Mouse (Mus musculus): Measurements from ENCODE around the gene Tmem211. TPM values are rescaled to one million over a fixed set of nuclear protein-coding genes. Genes with fewer than 3 reads are reported as not detected.
A peak's percentile ranks its signal among the peaks of the same experiment; 100 is the strongest.

The Tmem211 gene
- total RNA-seq (2015; ENCODE audit: low replicate concordance), result not detected in 2 replicates
- total RNA-seq (2017; ENCODE audit: low replicate concordance), result not detected in 2 replicates

DNA sequence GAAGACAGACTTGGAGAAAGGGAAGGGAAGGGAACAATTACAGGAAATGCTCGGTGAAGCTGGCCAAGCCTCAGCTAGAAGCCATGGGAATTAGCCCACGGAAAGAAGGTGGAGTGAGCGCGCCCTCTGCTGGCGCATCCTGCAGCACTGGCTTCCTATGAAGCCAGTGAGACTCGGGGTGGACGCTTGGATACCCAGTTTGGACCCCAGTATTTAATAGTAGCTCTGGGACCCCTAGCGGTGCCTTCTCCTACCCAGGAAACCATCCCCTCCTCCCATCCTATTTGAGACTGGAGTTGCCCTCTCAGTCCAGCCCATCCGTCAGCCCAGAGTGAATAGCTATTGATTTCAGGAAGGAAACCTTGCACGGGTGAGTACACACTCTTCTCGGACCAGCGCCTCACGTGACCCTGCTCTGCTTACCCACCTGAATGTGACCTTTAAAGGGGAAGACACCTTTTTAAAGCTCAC lies at the start of gene Tmem211:
TSS of gene Tmem211 (plus strand) at position 278 of the 471 bp plus-strand sequence.
- ATAC-seq (replicated peaks; ENCODE audit: low FRiP score, poor library complexity, severe bottlenecking), result no peak

DNA sequence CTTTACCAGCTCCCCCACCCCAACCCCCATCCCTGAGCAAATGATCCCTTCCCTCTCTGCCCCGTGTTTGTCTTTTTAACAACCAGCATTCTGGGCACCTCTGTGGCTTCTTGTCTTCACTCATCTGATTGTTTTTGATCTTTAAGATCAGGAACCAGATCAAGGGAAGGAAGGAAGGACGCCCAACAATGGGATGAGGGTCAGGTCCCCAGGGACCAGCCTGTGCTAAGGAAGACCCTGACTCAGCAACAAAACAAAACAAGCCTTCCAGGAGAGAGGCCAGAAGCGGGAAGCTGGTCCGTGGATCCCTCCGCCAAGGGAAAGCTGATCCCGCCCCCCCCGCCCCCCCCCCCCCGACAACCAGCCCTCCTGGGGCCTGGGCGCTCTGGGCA lies 47.3 kb upstream of the Tmem211 start:
- ATAC-seq (replicated peaks; ENCODE audit: low FRiP score, poor library complexity, severe bottlenecking), result no peak

DNA sequence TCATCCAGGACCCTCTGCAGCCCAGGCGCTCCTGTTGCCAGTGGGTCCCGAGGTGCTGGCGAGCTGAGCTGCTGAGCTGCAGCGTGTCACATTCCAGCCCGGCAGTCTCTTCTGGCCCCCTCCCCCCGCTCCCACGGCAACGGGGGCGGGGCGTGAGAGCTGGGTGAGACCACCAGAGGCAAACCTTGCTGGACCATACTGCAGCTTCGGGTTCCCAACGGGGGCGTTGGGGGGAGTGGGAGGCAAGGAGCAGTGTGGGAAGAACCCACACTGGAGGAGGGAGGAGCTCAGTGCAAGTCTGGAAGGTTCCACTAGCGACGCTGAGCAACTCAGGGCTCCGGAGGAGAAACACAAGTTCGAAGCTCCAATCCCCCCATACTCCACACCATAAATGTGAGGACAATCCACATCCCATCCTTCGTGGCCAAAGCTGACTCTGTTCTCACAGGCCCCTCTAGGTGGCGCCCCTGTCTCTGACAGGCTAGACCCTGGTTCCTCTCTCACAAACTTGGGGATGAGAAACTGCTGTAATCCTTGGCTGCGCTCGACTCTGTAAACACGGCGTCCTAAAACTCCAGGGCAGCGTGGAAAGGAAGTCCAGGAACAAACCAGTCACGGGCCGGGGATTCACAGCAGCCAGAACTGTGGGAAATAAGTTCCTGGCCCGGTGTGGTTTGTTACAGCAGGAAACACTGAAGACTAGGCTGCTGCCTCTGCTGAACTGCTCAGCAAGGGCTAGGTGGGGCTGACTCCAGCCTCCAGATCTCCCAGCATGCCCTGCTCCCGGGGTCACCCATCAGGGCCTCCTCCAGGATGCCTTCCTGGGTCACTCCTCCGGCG lies 46.6 kb upstream of the Tmem211 start:
- ATAC-seq (replicated peaks; ENCODE audit: low FRiP score, poor library complexity, severe bottlenecking), result peak; percentile 72

DNA sequence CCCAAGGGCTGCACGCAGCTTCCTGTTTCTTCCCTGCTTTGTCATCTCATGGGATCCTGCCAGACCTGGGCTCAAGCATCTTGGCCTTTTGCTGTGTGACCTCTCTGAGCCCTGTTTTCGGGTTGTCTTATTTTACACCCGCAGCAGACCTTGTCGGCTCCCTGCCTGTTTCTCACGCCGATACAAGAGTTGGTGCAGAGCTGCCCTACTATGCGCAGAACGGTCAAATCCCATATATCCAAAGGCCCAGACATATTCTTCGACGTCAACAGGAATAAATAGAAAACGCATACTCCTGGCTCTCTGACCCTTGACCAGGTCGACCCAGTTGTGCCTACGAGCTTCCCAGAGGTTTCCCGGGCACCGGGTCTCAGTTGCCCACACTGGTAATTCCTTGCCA lies 46.0 kb upstream of the Tmem211 start:
- ATAC-seq (replicated peaks; ENCODE audit: low FRiP score, poor library complexity, severe bottlenecking), result no peak

DNA sequence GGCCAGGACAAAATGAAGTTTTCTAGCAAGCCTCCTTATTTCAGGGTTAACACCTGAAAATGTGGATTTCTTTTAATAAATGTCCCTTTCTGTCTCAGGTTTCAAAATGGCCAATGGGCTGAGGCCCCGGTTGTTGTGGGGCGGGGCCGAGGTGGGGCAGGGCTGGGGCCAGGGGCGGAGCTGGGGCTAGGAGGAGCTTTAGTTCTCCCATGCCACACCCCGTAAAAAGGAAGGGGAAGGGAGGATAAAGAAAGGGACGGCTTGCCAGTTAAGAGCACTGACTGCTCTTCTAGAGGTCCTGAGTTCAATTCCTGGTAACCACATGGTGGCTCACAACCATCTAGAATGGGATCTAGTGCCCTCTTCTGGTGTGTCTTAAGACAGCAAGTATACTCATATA lies 45.3 kb upstream of the Tmem211 start:
- ATAC-seq (replicated peaks; ENCODE audit: low FRiP score, poor library complexity, severe bottlenecking), result no peak

DNA sequence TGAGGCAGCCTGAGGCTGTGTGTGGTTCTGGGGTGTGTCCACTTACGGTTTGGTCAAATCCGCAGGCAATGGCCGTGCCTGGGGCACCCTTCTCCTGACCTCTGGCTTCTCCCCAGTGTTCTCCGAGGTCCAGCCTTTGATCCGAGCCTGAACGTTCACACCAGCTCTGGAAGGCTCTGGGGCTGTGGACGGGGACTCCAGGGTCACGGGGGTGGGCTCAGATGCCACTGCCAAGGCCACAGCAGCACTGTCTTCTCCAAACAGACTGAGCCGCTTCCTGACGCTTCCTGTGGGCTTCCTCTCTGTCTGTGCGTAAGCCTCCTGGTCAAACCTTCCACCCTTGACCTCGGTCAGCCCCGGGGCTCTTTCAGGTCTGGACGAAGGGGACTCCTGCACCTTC lies 36.2 kb upstream of the Tmem211 start:
- ATAC-seq (replicated peaks; ENCODE audit: low FRiP score, poor library complexity, severe bottlenecking), result no peak

DNA sequence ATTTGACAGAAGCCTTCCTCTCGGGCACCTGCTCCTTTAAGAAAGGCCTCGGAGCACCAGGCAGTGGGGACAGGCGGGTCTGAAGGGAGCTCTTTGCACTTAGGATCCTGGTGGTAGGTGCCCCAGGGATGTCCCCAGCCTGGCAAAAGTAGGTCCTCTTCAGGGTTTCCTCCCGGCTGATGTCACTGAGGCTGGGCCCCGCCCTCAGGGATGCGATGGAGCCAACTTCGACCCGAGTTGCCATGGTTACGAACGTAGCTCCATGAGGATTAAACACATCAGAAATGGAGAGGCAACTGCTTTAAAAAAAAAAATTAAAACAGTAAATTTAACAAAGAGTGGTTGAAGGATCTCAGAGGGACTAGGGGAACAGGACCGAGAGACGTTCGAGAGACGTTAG lies 34.8 kb upstream of the Tmem211 start:
- no peak for ATAC-seq (replicated peaks; ENCODE audit: low FRiP score, poor library complexity, severe bottlenecking)

DNA sequence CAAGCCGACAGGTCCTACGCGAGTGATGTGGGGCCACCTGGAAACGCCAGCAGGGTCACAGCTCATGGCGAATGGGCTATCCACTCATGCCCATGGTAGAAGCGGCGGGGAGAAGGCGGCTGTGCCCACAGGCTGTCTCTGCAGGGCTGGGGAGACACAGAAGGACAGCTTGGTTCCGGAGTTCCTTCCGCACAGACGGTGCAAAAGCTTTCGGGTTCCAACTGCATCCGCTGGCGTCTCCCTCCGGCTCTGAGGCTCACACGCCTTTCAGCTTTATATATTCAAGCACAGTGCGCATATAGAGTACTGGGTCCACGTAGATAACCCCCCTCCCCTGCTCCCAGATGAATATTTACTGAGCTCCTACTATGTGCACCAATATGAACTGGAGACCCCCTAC lies 32.9 kb upstream of the Tmem211 start:
- no peak for ATAC-seq (replicated peaks; ENCODE audit: low FRiP score, poor library complexity, severe bottlenecking)

DNA sequence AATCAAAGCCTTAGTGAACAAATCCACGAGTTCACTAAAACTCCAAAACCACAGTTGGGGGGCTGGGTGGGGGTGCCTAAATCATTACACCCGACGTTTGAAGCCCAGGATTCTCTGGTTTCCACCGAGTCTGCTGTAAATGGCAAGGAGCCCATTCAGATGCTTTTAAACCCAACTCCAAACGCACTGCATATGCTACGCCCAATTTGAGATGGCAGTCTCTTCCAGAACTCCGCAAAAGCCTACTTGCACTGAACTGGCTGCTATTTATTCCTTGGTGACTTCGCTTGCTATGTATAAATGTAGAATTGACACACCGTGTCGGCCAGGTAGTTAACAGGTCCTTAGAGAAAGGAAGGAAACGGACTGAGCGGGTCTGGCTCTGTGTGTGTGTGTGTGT lies 31.3 kb upstream of the Tmem211 start:
- no peak for ATAC-seq (replicated peaks; ENCODE audit: low FRiP score, poor library complexity, severe bottlenecking)

DNA sequence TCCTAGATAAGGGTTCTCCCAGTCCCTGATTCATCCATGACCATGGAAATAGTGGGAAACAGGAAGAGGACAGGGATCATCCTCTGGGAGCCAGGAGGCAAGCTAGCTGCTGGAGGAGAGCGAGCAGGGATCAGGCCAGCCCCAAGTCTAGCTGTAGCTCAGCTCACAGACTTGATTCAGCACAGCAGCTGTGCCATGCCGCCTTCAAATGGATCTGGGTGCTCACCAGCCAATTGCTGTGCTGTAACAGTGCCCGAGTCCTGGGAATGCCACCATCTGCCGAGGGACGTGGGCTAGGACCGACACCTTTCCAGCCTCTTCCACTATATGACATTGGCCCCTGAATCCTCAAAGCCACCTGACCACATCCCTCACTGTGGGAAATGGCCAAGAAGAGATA lies 30.8 kb upstream of the Tmem211 start:
- ATAC-seq (replicated peaks; ENCODE audit: low FRiP score, poor library complexity, severe bottlenecking), result no peak

DNA sequence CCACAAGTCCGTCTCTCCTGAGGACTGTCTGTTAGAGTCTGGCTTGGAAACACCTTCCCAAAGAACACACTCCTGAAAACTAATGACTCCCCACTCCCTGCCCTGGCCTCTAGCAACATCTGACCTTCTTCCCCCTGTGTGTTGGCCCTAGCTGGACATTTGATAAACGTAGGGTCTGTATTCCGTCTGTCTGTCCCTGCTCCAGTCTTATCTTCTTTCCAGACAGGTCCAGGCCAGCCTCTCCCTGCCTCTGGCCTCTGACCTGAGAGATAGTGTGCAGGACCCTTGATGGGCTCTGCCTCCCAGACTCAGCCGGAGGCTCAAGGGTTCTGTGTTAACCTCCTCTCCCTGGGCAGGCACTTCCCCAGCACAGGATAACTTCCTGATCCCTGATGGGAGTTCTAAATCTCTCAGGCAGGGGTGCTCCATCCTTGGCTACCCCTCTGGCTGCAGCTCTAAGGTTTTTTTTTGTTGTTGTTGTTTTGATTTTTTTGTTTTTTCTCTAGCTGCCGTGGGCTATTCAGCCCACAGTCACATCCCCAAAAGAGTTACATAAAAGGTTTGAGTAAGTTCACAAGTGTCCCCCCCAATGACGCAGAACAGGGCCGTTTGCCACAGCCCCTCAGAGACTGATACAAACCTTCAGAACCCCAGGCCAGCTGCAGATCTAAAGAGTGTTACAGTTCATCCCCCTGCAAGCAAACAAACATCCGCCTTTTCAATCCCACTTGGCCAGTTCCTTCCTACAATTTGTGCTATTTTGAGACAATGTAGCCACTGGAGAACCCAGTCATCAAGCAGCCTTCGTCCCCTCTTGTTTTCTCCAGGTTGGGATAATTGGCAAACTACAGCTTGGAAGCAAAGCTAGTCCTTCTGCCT lies 29.6 kb upstream of the Tmem211 start:
- no peak for ATAC-seq (replicated peaks; ENCODE audit: low FRiP score, poor library complexity, severe bottlenecking)

DNA sequence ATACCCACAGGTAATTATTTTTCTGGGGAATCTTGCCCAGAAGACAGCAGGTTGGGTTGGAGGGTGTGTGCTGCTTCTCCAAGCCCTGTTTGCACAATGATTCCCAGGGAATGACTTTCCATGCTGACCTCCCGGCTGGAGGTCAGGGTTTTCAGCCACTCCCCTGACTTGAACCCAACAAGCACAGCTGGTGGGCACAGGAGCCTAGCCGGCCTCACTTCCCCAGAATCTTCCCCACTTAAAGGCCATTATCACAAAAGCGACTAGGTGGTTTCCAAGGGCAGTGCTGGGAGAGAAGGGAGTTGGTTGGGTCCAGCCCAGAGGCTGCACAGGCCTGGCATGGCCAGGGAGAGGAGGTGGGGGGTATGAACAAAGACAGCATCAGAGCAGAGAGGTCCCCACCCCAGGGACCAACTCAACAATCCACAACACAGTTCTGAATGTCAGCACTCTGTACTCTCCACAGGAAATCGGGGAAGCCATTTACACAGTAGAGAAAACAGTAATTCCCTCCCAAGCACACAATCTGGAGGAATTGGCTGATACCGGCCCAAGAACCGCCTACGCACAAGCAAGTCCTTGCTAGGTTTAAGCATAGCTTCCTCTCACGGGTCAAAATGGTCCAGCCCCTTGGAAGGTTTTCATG lies 27.5 kb upstream of the Tmem211 start:
- ATAC-seq (replicated peaks; ENCODE audit: low FRiP score, poor library complexity, severe bottlenecking), result no peak

DNA sequence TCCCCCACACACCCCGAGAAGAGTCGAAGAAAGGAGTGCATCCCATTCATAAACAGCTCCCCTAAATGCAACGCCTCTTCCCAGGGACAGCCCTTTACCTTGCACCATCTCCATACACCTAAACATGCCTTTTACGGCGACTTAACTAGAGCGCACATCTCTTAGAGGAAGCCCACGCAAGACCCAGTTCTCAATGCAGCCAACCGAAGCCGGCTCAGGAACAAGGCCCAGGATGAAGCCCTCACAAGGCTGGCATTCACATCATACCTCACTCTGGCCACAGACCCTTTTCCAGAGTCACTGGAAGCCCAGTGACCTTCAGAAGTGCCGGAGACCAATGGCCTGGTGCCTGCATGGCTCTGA lies 27.0 kb upstream of the Tmem211 start:
- no peak for ATAC-seq (replicated peaks; ENCODE audit: low FRiP score, poor library complexity, severe bottlenecking)

DNA sequence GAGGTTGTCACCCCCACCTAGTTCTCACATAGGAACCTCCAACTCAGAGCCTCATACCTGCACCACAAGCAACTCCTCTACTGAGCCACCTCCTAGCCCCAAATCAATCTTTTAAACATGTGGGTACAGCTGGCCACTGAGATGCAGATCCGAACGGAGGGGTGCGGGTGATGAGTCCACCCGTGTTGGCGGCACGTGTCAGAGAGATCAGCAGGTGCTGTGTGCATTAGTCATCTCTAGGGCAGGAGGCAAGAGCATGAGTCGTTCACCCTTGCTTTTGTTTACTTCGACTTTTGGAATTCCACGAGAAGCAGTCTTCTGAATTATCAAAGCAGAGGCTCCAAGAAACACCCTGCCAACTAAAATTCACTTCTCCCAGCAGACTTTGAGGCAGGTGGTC lies 22.5 kb upstream of the Tmem211 start:
- ATAC-seq (replicated peaks; ENCODE audit: low FRiP score, poor library complexity, severe bottlenecking), result no peak

DNA sequence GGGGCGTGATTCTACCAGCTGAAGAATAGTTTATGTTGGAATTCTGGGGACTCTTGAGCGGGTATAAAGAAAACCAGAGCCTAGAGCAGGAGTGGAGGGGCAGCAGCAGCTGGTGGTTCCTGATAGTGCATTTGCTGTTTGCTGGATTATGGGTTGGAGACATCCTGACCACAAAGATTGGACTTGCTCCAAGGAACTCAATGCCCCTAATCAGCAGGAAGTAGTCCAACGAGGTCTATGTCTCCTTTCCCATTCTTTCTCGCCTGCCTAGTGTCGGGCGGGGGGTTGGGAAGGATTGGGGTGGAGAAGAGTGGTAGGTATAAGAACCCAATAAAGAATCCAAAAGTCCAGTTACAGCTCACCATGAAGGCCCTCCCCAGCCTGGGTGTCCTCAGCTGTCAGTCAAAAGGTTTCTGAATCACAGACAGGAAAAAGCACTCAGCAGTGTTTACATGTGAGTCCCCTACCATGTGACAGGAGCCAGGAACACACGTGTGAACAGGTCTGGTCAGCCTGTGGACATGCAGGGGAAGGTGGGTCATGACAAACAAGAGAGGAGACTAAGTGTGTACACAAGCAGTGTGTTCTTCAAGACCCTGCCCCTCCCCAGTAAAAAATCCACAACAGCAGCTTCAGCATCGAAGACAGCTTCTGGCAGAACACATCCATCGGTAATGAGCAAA lies 19.9 kb upstream of the Tmem211 start:
- ATAC-seq (replicated peaks; ENCODE audit: low FRiP score, poor library complexity, severe bottlenecking), result no peak

DNA sequence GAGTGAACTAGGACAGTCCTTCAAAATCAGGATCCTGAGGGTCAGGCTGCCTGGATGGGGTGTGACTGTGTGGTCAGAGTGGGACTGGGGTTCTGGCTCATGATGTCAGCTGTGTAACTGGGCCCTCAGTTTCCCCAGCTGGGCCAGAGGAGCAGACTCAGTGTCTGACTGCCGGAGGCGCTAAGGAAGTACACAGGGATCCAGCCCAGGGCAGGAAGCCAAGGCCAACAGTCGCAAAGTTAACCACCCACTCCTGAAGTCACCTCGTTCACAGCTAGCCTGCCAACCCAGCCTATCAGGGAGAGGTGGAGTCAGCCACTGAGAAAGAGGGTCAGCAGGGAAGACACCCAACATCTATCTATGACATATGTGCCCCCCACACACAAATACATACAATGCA lies 18.7 kb upstream of the Tmem211 start:
- no peak for ATAC-seq (replicated peaks; ENCODE audit: low FRiP score, poor library complexity, severe bottlenecking)

DNA sequence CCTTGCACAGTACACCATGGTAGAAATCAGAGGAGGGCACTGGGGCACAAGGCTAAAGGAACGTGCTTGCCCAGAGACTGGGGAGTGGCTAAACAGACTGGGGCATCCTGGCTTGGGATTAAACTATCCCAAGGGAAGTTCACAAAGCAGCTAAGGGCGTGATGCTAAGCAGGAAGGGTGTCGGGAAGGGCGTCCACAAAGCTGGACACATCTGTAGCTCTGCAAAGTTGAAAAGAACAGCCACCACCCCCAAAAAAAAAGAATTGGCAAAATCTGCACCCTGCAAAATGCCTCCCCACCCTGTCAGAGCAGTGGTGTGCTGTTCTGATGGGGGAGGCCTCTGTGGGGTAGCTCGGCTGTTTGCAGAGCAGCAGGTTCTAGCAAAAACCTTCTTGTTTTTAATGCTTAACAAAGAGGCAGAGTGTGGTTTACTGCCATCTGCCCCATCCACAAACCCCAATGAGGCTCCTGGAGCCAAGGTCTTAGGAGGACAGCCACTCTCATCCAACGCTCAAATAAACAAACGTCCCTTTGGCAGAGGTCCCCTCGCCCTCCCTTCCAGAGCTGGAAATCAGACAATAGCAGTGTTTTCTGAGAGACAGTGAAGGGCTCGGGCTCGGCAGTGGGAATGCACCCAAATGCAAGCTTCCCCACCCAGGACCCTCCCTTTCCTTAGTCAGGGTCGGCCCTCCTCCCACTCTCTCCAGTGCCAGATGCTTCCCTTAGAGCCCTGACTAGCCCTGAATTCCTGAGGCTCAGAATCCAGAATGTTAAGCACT lies 17.9 kb upstream of the Tmem211 start:
- ATAC-seq (replicated peaks; ENCODE audit: low FRiP score, poor library complexity, severe bottlenecking), result no peak

DNA sequence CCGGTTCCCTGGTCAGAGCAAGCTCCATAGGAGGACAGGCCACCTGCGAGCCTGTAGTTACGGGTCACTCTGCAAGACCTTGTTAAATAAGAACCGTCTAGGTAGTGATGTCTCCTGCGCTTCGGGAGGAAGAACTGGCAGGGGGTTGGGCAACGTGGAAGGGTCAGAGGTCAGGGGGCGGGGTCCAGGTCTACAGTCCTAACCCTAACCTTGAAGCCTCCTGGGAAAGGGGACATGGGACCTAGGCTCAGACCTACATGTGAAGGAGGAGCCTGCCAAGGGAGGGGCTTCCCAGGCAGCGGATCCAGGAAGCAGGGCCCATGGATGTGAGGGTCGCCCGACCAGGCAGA lies 17.3 kb upstream of the Tmem211 start:
- no peak for ATAC-seq (replicated peaks; ENCODE audit: low FRiP score, poor library complexity, severe bottlenecking)

DNA sequence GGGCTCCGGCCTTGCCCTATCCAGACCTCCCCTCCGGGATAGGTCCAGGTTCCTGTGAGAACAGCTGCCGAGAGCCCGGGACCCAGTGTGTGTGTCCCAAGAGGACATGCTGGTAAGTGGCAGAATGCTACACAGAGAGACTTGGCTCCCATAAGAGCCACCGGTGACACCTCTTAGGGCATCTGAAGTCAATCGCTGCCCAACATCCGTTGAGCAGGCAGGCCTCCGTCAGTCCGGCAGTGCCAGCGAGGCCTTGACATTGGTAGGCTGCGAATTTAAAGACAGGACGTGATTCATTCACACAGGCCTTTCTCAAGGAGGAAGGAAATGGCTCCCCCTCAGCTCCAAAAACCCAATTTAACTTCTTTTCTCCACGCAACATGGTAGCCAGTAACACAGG lies 16.8 kb upstream of the Tmem211 start:
- no peak for ATAC-seq (replicated peaks; ENCODE audit: low FRiP score, poor library complexity, severe bottlenecking)
